Mouse (Mus musculus) neural tube, embryonic 14.5 days (tissue): ENCODE results near the gene Gm11060. TPM values are rescaled to one million over a fixed set of nuclear protein-coding genes. Genes with fewer than 3 reads are reported as not detected.

ENCODE experiments used
- ATAC-seq: fragments of 200-750 bp; cut with Nextera tagmentation; 2 replicates; pipeline ENCODE4 v1.8.0; 2017; ENCODE audit warnings: low read depth, mild to moderate bottlenecking, moderate TSS enrichment, moderate library complexity
- H3K27ac ChIP-seq: fragments of 300-500 bp; sonication (generic); 2 replicates; pipeline ENCODE4 v1.5.1; 2014; ENCODE audit warnings: low read depth, mild to moderate bottlenecking, control low read depth, low read length, moderate library complexity, mixed read lengths
- H3K27me3 ChIP-seq: fragments of 300-500 bp; sonication (generic); 2 replicates; pipeline ENCODE4 v1.6.1; 2014; ENCODE audit warnings: low read length; ENCODE audit not compliant: control insufficient read depth, insufficient read depth
- H3K36me3 ChIP-seq: fragments of 300-500 bp; sonication (generic); 2 replicates; pipeline ENCODE4 v1.6.1; 2014; ENCODE audit warnings: low read length, mixed read lengths; ENCODE audit not compliant: control insufficient read depth, insufficient read depth
- H3K4me1 ChIP-seq: fragments of 300-500 bp; sonication (generic); 2 replicates; pipeline ENCODE4 v1.6.1; 2014; ENCODE audit warnings: low read length; ENCODE audit not compliant: control insufficient read depth, insufficient read depth
- H3K4me2 ChIP-seq: fragments of 300-500 bp; sonication (generic); 2 replicates; pipeline ENCODE4 v1.6.1; 2014; ENCODE audit warnings: mild to moderate bottlenecking, low read depth, low read length, control low read depth
- H3K4me3 ChIP-seq: fragments of 300-500 bp; sonication (generic); 2 replicates; pipeline ENCODE4 v1.5.1; 2014; ENCODE audit warnings: low read depth, low read length, control low read depth, mixed read lengths
- H3K9ac ChIP-seq: fragments of 300-500 bp; sonication (generic); replicated peaks from 2 replicates; pipeline ENCODE4 v1.6.1; 2014; ENCODE audit warnings: low read depth, mild to moderate bottlenecking, control low read depth, low read length, mixed read lengths
- H3K9me3 ChIP-seq: fragments of 300-500 bp; sonication (generic); 2 replicates; pipeline ENCODE4 v1.6.1; 2016; ENCODE audit warnings: low read length; ENCODE audit not compliant: control insufficient read depth
- WGBS: fragments of 180-500 bp; shearing (Covaris S2); extraction: QIAGEN DNeasy Blood & Tissue Kit; methylation state at CpG from one replicate; pipeline ENCODE4 v1.1.7; 2014; 5-methylcytosine and 5-hydroxymethylcytosine counted together
- polyA plus RNA-seq: library from polyadenylated mRNA; unstranded; fragments of >200 nt; fragmentation: Nextera tagmentation; extraction: Ambion mirVana; gene quantifications from 2 replicates; pipeline ENCODE4 v1.2.1, GENCODE M21; 2014

The Gm11060 gene
- polyA plus RNA-seq, 1 experiment from 2014 or later: not detected

- ATAC-seq: no peak
- no peak overlapping the region for H3K9ac ChIP-seq
- no peaks in the 10 kb centered on the region for H3K36me3 ChIP-seq
- no peak overlapping the region for H3K4me2 ChIP-seq
- H3K27ac ChIP-seq: no peak overlapping the region
- no peak overlapping the region for H3K4me3 ChIP-seq
- H3K9me3 ChIP-seq: no peaks in the 10 kb centered on the region
- H3K4me1 ChIP-seq: no peaks in the 10 kb centered on the region
- H3K27me3 ChIP-seq: no peaks in the 10 kb centered on the region
- WGBS: 53% methylated on average over 7 of the region's 7 CpGs
These were observed 7.6 kb downstream of the Gm11060 start for GRCm38 (mm10) chr2:105099410-105099809.

GRCm38 (mm10) chr2:105100541-105100940, 8.7 kb downstream of the Gm11060 start:
- no peak overlapping the region for H3K9ac ChIP-seq
- H3K27me3 ChIP-seq: no peaks in the 10 kb centered on the region
- H3K36me3 ChIP-seq: no peaks in the 10 kb centered on the region
- 72% methylated on average over 7 of the region's 7 CpGs for WGBS
- H3K4me1 ChIP-seq: no peaks in the 10 kb centered on the region
- no peaks in the 10 kb centered on the region for H3K9me3 ChIP-seq
- no peak overlapping the region for H3K4me3 ChIP-seq
- H3K27ac ChIP-seq: no peak overlapping the region
- no peak overlapping the region for H3K4me2 ChIP-seq
- ATAC-seq: no peak

- no peak overlapping the region for H3K27ac ChIP-seq
- peak; percentile 94 for ATAC-seq
- WGBS: 4% methylated on average over 6 of the region's 6 CpGs
- H3K27me3 ChIP-seq: peaks cover 6% of the 10 kb centered on the region; the same call in 1 of the 2 replicates
- H3K4me3 ChIP-seq: no peak overlapping the region
- no peaks in the 10 kb centered on the region for H3K9me3 ChIP-seq
- no peaks in the 10 kb centered on the region for H3K4me1 ChIP-seq
- no peaks in the 10 kb centered on the region for H3K36me3 ChIP-seq
- H3K9ac ChIP-seq: no peak overlapping the region
- no peak overlapping the region for H3K4me2 ChIP-seq
These were observed 16.9 kb downstream of the Gm11060 start for GRCm38 (mm10) chr2:105108703-105109158.

GRCm38 (mm10) chr2:105114074-105114473, 22.3 kb downstream of the Gm11060 start:
- Histone ChIP-seq H3K27me3 (peaks cover 14% of the 10 kb centered on the region; the same call in 1 of the 2 replicates), H3K4me3 (no peak overlapping the region), H3K4me2 (no peak overlapping the region), H3K4me1 (no peaks in the 10 kb centered on the region), H3K9me3 (no peaks in the 10 kb centered on the region), H3K27ac (no peak overlapping the region), H3K36me3 (no peaks in the 10 kb centered on the region), H3K9ac (no peak overlapping the region)
- WGBS: 16% methylated on average over 9 of the region's 9 CpGs
- ATAC-seq: no peak

- Histone ChIP-seq H3K27me3 (peaks cover 28% of the 10 kb centered on the region), H3K27ac (no peak overlapping the region), H3K9me3 (no peaks in the 10 kb centered on the region), H3K9ac (no peak overlapping the region), H3K4me3 (no peak overlapping the region), H3K36me3 (no peaks in the 10 kb centered on the region), H3K4me1 (no peaks in the 10 kb centered on the region), H3K4me2 (no peak overlapping the region)
- ATAC-seq: no peak
- WGBS: 72% methylated on average over 8 of the region's 8 CpGs
These were observed 25.9 kb downstream of the Gm11060 start for GRCm38 (mm10) chr2:105117669-105118068.

- H3K9me3 ChIP-seq: no peaks in the 10 kb centered on the region
- no peak overlapping the region for H3K4me3 ChIP-seq
- no peak for ATAC-seq
- no peak overlapping the region for H3K9ac ChIP-seq
- no peak overlapping the region for H3K4me2 ChIP-seq
- WGBS: 3% methylated on average over 8 of the region's 8 CpGs
- H3K4me1 ChIP-seq: no peaks in the 10 kb centered on the region
- H3K36me3 ChIP-seq: no peaks in the 10 kb centered on the region
- no peak overlapping the region for H3K27ac ChIP-seq
- H3K27me3 ChIP-seq: peaks cover 45% of the 10 kb centered on the region
These were observed 30.4 kb downstream of the Gm11060 start for GRCm38 (mm10) chr2:105122216-105122615.

GRCm38 (mm10) chr2:105122886-105123285, 31.1 kb downstream of the Gm11060 start:
- ATAC-seq: no peak
- H3K4me1 ChIP-seq: no peaks in the 10 kb centered on the region
- no peak overlapping the region for H3K4me2 ChIP-seq
- no peaks in the 10 kb centered on the region for H3K9me3 ChIP-seq
- under 1% methylated on average over 27 of the region's 27 CpGs for WGBS
- H3K27ac ChIP-seq: no peak overlapping the region
- H3K4me3 ChIP-seq: no peak overlapping the region
- peaks cover 49% of the 10 kb centered on the region for H3K27me3 ChIP-seq
- H3K9ac ChIP-seq: no peak overlapping the region
- H3K36me3 ChIP-seq: no peaks in the 10 kb centered on the region

GRCm38 (mm10) chr2:105123431-105123830, 31.6 kb downstream of the Gm11060 start:
- Histone ChIP-seq H3K9ac (no peak overlapping the region), H3K4me2 (no peak overlapping the region), H3K27ac (no peak overlapping the region), H3K4me3 (no peak overlapping the region), H3K4me1 (no peaks in the 10 kb centered on the region), H3K36me3 (no peaks in the 10 kb centered on the region), H3K27me3 (peaks cover 52% of the 10 kb centered on the region), H3K9me3 (no peaks in the 10 kb centered on the region)
- WGBS: 2% methylated on average over 8 of the region's 8 CpGs
- ATAC-seq: no peak

- ATAC-seq: no peak
- H3K9me3 ChIP-seq: no peaks in the 10 kb centered on the region
- peaks cover 56% of the 10 kb centered on the region for H3K27me3 ChIP-seq
- no peak overlapping the region for H3K4me2 ChIP-seq
- 3% methylated on average over 9 of the region's 9 CpGs for WGBS
- H3K4me1 ChIP-seq: no peaks in the 10 kb centered on the region
- H3K4me3 ChIP-seq: no peak overlapping the region
- H3K36me3 ChIP-seq: no peaks in the 10 kb centered on the region
- H3K27ac ChIP-seq: no peak overlapping the region
- H3K9ac ChIP-seq: no peak overlapping the region
These were observed 32.1 kb downstream of the Gm11060 start for GRCm38 (mm10) chr2:105123881-105124280.
